Mouse (Mus musculus) gastrocnemius, postnatal 14 days (tissue): ENCODE results near the gene Prmt7. TPM values are rescaled to one million over a fixed set of nuclear protein-coding genes. Genes with fewer than 3 reads are reported as not detected.

Experiments used
- DNase-seq: peaks from one replicate; pipeline ENCODE4 v3.0.0; 2021; ENCODE audit warnings: mixed read lengths
- intact Hi-C: fragments of 180-260 bp; cut with DNase I; formaldehyde crosslinking; loops from one replicate; pipeline ENCODE4 v1.15.1; 2025; ENCODE audit warnings: low total_unique reads
- total RNA-seq, 2 experiments: library from RNA; stranded (reverse); gene quantifications; 2 replicates each; pipeline ENCODE4 v1.2.3; 2021

Gene Prmt7
- total RNA-seq, 2 experiments from 2014 or later = 21.5 to 23.9 TPM

- DNase-seq = peak; percentile 35
Measured at GRCm38 (mm10) chr8:106210035-106210731, 553 bp upstream of the Prmt7 start.

GRCm38 (mm10) chr8:106211421-106211820 is 685 bp downstream of the Prmt7 start:
- intact Hi-C loops = no loop called here
- DNase-seq = no peak

More at GRCm38 (mm10) chr8:106210035-106210731, 553 bp upstream of the Prmt7 start:
- intact Hi-C loops = no loop called here

- no peak for DNase-seq
- intact Hi-C loops = no loop called here
Measured at GRCm38 (mm10) chr8:106213959-106214358, 3.2 kb downstream of the Prmt7 start.

GRCm38 (mm10) chr8:106219620-106220019 is 8.9 kb downstream of the Prmt7 start:
- intact Hi-C loops = no loop called here
- no peak for DNase-seq

GRCm38 (mm10) chr8:106226589-106226988 is 15.9 kb downstream of the Prmt7 start:
- intact Hi-C loops = loop anchor here (5.0 kb wide), 1 partner anchor 84 kb away; no protein-coding TSS in a partner anchor
- DNase-seq = peak; percentile 30

GRCm38 (mm10) chr8:106231536-106231935 is 20.8 kb downstream of the Prmt7 start:
- DNase-seq = no peak
- intact Hi-C loops = no loop called here

- intact Hi-C loops = no loop called here
- DNase-seq = no peak
Measured at GRCm38 (mm10) chr8:106232751-106233150, 22.0 kb downstream of the Prmt7 start.

GRCm38 (mm10) chr8:106234567-106235261 is 24.0 kb downstream of the Prmt7 start:
- intact Hi-C loops = no loop called here
- no peak for DNase-seq

- intact Hi-C loops = no loop called here
- no peak for DNase-seq
Measured at GRCm38 (mm10) chr8:106237106-106237505, 26.4 kb downstream of the Prmt7 start.

GRCm38 (mm10) chr8:106250186-106250585 is 39.5 kb downstream of the Prmt7 start:
- intact Hi-C loops = loop anchor here (10.0 kb wide), 1 partner anchor 155 kb away; no protein-coding TSS in a partner anchor
- no peak for DNase-seq

GRCm38 (mm10) chr8:106258169-106258568 is 47.4 kb downstream of the Prmt7 start:
- intact Hi-C loops = loop anchor here (10.0 kb wide), 1 partner anchor 147 kb away; no protein-coding TSS in a partner anchor
- DNase-seq = no peak

- DNase-seq = no peak
- intact Hi-C loops = loop anchor here (10.0 kb wide), 1 partner anchor 145 kb away; no protein-coding TSS in a partner anchor
Measured at GRCm38 (mm10) chr8:106259579-106260255, 49.0 kb downstream of the Prmt7 start.

- no peak for DNase-seq
- intact Hi-C loops = no loop called here
Measured at GRCm38 (mm10) chr8:106260894-106261293, 50.2 kb downstream of the Prmt7 start.

GRCm38 (mm10) chr8:106262343-106262742 is 51.6 kb downstream of the Prmt7 start:
- intact Hi-C loops = no loop called here
- peak; percentile 38 for DNase-seq

- DNase-seq = no peak
- intact Hi-C loops = no loop called here
Measured at GRCm38 (mm10) chr8:106263928-106264327, 53.2 kb downstream of the Prmt7 start.

- DNase-seq = no peak
- intact Hi-C loops = no loop called here
Measured at GRCm38 (mm10) chr8:106265398-106265797, 54.7 kb downstream of the Prmt7 start.

GRCm38 (mm10) chr8:106268710-106269346 is 58.1 kb downstream of the Prmt7 start:
- DNase-seq = no peak
- intact Hi-C loops = no loop called here

GRCm38 (mm10) chr8:106270804-106271203 is 60.1 kb downstream of the Prmt7 start:
- DNase-seq = no peak
- intact Hi-C loops = no loop called here

GRCm38 (mm10) chr8:106271378-106271777 is 60.6 kb downstream of the Prmt7 start:
- intact Hi-C loops = no loop called here
- no peak for DNase-seq

GRCm38 (mm10) chr8:106273468-106273867 is 62.7 kb downstream of the Prmt7 start:
- no peak for DNase-seq
- intact Hi-C loops = no loop called here
